Mouse (Mus musculus) heart, postnatal 4 days (tissue): Measurements from ENCODE around the gene Erp44. TPM values are rescaled to one million over a fixed set of nuclear protein-coding genes. Genes with fewer than 3 reads are reported as not detected.
A peak's percentile ranks its signal among the peaks of the same experiment; 100 is the strongest.

Experiments used
- DNase-seq: peaks from one replicate; pipeline ENCODE4 v3.0.0; 2021
- microRNA-seq, 2 experiments: library from miRNA; unstranded; fragments of <30 nt; microRNA quantifications; one replicate each; pipeline ENCODE4 v1.2.0; 2021 to 2022
- total RNA-seq, 2 experiments: library from RNA; stranded (reverse); gene quantifications; 2 replicates each; pipeline ENCODE4 v1.2.3; 2021

Erp44 gene
- total RNA-seq, 2 experiments from 2014 or later = 28.1 to 30.3 TPM

- no peak for DNase-seq
These were observed 42.6 kb downstream of the Erp44 start for GRCm38 (mm10) chr4:48236721-48237120.

DNA sequence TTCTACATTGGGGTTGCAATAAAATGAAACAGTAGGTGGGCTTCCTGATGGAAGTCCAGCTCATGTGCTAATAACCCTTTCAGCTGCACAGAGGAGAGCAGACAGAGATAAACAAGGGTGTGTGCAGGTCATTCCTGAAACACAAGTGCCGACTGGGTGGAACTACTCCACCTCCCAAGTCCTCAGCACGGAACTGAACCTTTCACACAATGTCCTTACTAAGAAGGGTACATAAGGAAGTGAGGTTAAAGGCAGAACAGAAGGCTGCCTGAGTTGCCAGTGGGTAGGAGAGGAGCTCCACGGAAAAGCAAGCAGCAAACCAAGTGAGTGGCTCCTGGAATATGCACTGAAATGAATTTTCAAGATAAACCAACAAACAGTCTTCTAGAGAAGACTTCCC lies 52.6 kb downstream of the Erp44 start:
- DNase-seq = no peak

- DNase-seq = no peak
These were observed 53.8 kb downstream of the Erp44 start for GRCm38 (mm10) chr4:48225604-48226003.

- DNase-seq = peak; percentile 85
These were observed 54.2 kb downstream of the Erp44 start for GRCm38 (mm10) chr4:48225173-48225572.

DNA sequence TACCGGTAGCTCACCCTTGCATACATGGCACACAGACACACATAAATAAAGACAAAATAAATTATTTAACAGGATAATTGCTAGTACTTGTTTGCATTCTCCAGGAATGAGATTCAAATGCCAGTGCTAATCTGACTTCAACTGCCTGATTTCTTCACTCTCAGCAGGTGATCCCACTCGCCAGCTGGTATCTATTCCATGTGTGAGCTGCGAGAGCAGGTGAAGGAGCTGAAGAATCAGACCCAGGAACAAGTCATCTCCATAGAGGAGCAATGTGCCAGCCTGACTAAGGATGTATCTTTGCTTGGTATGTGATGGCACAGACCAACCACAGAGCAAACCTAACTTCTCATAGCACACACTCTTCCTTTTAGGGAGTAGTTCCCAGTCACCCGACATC lies 75.8 kb downstream of the Erp44 start:
- DNase-seq = no peak

DNA sequence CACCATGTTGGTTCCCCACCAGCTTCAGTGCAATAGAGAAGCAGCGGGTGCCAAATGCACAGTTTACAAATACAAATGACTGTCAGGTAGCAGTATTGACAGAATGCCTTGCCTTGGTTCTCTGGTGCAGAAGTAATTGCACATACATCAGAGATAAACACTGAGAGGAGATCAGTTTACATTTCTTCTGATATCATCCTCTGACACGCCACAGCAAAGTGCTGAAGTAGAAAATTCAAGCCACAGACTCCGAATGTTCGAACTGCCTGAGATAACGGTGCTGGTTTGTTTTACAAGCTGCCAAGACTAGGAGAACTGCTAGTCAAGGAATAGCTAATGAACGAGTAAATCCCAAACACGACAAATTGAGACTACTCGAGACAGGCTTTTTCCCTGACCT lies 80.9 kb downstream of the Erp44 start:
- DNase-seq = no peak

- DNase-seq = no peak
These were observed 81.4 kb downstream of the Erp44 start for GRCm38 (mm10) chr4:48197925-48198324.

DNA sequence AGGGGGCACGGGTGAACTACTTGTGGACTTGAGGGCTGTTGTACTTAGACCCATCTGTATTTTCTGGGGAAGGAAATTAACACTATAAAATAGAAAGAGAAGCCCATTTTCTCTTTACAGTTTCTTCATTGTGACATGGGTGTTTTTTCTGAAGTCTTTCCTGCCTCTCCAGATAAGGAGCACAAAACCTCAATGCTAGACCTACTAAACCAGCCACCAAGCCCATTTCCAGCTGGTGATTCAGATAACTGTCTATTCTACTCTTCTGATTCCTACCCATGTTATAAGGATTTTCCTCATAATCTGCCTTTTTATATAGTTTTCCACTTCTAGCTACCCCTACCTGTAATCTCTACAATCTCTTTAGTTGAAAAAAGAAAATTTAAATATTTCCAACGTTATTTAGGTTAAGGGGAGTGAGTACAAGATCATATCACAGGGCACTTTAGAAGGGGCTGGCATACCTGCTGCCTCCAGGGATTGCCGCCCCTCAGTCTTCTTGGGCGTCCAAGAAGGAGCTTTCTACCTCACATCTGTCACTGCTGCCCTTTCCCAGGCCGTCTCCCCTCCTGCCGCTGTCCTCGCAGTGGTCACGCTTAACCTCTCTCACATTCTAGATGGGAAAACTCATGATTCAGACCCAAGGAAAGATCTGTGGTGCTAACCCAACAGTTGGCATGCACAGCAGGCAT lies 97.1 kb downstream of the Erp44 start:
- no peak for DNase-seq

- DNase-seq = no peak
These were observed 98.0 kb downstream of the Erp44 start for GRCm38 (mm10) chr4:48181366-48181765.

- DNase-seq = no peak
These were observed 98.4 kb downstream of the Erp44 start for GRCm38 (mm10) chr4:48180922-48181321.

DNA sequence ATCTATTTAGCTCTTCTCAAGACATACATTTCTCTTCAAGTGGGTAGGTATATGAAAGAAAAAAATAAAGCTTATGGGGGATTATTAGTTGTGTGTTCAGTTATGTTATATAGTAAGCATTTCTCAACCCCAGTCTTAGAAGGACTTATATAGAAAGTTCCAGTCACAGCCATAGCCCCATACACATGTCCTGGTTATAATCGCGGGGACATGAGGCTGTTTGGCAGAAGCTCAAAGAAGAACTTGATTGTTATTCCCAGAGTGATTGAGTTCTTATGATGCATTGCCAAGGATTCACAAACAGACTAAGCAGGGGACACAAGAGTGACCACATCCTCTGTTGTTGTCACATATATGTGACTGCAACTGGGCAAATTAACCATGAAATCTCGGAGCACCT lies 103.7 kb downstream of the Erp44 start:
- no peak for DNase-seq

GRCm38 (mm10) chr4:48163851-48164250 lies 115.5 kb downstream of the Erp44 start:
- DNase-seq = no peak

GRCm38 (mm10) chr4:48160386-48160785 lies 119.0 kb downstream of the Erp44 start:
- DNase-seq = no peak

- DNase-seq = no peak
These were observed 123.5 kb downstream of the Erp44 start for GRCm38 (mm10) chr4:48155864-48156263.

- no peak for DNase-seq
These were observed 126.1 kb downstream of the Erp44 start for GRCm38 (mm10) chr4:48153229-48153628.

DNA sequence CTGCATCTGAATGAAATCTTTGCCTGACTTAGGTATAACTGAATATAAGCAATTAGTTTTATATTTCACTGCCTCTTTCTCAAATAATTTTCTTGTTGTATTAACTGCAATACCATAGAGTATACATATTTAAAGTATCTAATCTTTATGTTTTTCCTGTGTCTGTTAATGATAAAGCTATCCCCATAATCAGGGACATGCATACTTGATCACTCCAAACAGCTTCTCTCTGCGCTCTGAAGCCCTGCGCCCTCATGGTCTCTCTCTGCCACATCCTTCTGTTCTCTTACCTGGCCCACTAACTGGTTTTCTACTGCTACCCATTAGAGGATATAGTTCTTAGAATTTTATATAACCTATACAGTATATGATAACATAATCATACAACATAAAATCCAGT lies 129.9 kb downstream of the Erp44 start:
- DNase-seq = no peak

Small RNA genes lying within 50 kb of the gene (microRNA-seq; reads per million reads assigned to microRNA genes)
- gene Mir1958 = 0 reads per million in 2 experiments

Other genes starting within 250 kb of the Erp44 start
- gene Nr4a3, start 234.4 kb downstream of the Erp44 start, total RNA-seq = 1 to 10 TPM; 9.0 TPM
- gene Stx17, start 154.6 kb downstream of the Erp44 start, total RNA-seq = 10 to 100 TPM; 22.2 to 24.2 TPM
- 1 to 10 TPM; 3.0 to 3.5 TPM for gene Invs, start 202 bp upstream of the Erp44 start, total RNA-seq
- 10 to 100 TPM; 15.6 to 16.5 TPM for gene Tex10, start 193.9 kb upstream of the Erp44 start, total RNA-seq